Mouse (Mus musculus) heart, embryonic 16.5 days (tissue): ENCODE measurements around the gene Mmp9. TPM values are rescaled to one million over a fixed set of nuclear protein-coding genes. Genes with fewer than 3 reads are reported as not detected.

Experiments used
- ATAC-seq: fragments of 200-750 bp; cut with Nextera tagmentation; replicated peaks from 2 replicates; pipeline ENCODE4 v1.8.0; 2017; ENCODE audit warnings: moderate number of reproducible peaks; ENCODE audit not compliant: insufficient read depth, low FRiP score; ENCODE audit errors: extremely low read depth
- H3K27ac ChIP-seq: fragments of 300-500 bp; sonication (generic); 2 replicates; pipeline ENCODE4 v1.5.1; 2014; ENCODE audit warnings: mild to moderate bottlenecking, low read length, control low read depth, moderate library complexity
- H3K27me3 ChIP-seq: fragments of 300-500 bp; sonication (generic); 2 replicates; pipeline ENCODE4 v1.6.1; 2014; ENCODE audit warnings: low read length, mixed read lengths; ENCODE audit not compliant: control insufficient read depth, insufficient read depth
- H3K36me3 ChIP-seq: fragments of 300-500 bp; sonication (generic); 2 replicates; pipeline ENCODE4 v1.6.1; 2014; ENCODE audit not compliant: control insufficient read depth, insufficient read depth
- H3K4me1 ChIP-seq: fragments of 300-500 bp; sonication (generic); 2 replicates; pipeline ENCODE4 v1.6.1; 2014; ENCODE audit warnings: low read length, mixed read lengths; ENCODE audit not compliant: control insufficient read depth, insufficient read depth
- H3K4me2 ChIP-seq: fragments of 300-500 bp; sonication (generic); 2 replicates; pipeline ENCODE4 v1.6.1; 2014; ENCODE audit warnings: low read depth, mild to moderate bottlenecking, control low read depth, low read length
- H3K4me3 ChIP-seq: fragments of 300-500 bp; sonication (generic); 2 replicates; pipeline ENCODE4 v1.5.1; 2014; ENCODE audit warnings: mild to moderate bottlenecking, control low read depth, low read length
- H3K9ac ChIP-seq: fragments of 300-500 bp; sonication (generic); 2 replicates; pipeline ENCODE4 v1.6.1; 2014; ENCODE audit warnings: low read length, control low read depth
- H3K9me3 ChIP-seq: fragments of 300-500 bp; sonication (generic); replicated peaks from 2 replicates; pipeline ENCODE4 v1.6.1; 2016; ENCODE audit warnings: low read length; ENCODE audit not compliant: control insufficient read depth
- WGBS: fragments of 180-500 bp; shearing (Covaris S2); extraction: QIAGEN DNeasy Blood & Tissue Kit; methylation state at CpG from one replicate; pipeline ENCODE4 v1.1.7; 2014; 5-methylcytosine and 5-hydroxymethylcytosine counted together
- polyA plus RNA-seq: library from polyadenylated mRNA; unstranded; fragments of >200 nt; fragmentation: Nextera tagmentation; extraction: Ambion mirVana; gene quantifications from 2 replicates; pipeline ENCODE4 v1.2.1, GENCODE M21; 2015

Mmp9 gene
- 3.8 and 9.7 TPM in 2 replicates for polyA plus RNA-seq

GRCm38 (mm10) chr2:164940140-164940830 lies at the start of gene Mmp9:
Mmp9 (plus strand) TSS chr2:164940780.
- Histone ChIP-seq H3K4me3 (no peak within 1 kb of the TSS), H3K4me1 (peaks cover 7% of the 10 kb centered on the region), H3K9me3 (no peaks in the 10 kb centered on the region), H3K27ac (no peak within 1 kb of the TSS), H3K9ac (no peak within 1 kb of the TSS), H3K27me3 (peaks cover 33% of the 10 kb centered on the region), H3K36me3 (no peaks in the 10 kb centered on the region), H3K4me2 (no peak within 1 kb of the TSS)
- ATAC-seq = no peak
- WGBS = 24% methylated on average over 10 of the region's 10 CpGs

- H3K4me1 ChIP-seq = no peaks in the 10 kb centered on the region; the same call in 1 of the 2 replicates
- no peaks in the 10 kb centered on the region for H3K9me3 ChIP-seq
- H3K36me3 ChIP-seq = peaks cover 95% of the 10 kb centered on the region
- no peak overlapping the region for H3K4me3 ChIP-seq
- H3K27me3 ChIP-seq = no peaks in the 10 kb centered on the region
- no peak for ATAC-seq
- no peak overlapping the region for H3K4me2 ChIP-seq
- no peak overlapping the region for H3K27ac ChIP-seq
- no peak overlapping the region for H3K9ac ChIP-seq
- 82% methylated on average over 13 of the region's 13 CpGs for WGBS
Measured at GRCm38 (mm10) chr2:164891056-164891834, 49.3 kb upstream of the Mmp9 start.

GRCm38 (mm10) chr2:164891908-164892695 lies 48.5 kb upstream of the Mmp9 start:
- Histone ChIP-seq H3K4me1 (no peaks in the 10 kb centered on the region), H3K27ac (no peak overlapping the region), H3K4me2 (no peak overlapping the region), H3K4me3 (no peak overlapping the region), H3K9ac (no peak overlapping the region), H3K36me3 (peaks cover 92% of the 10 kb centered on the region), H3K9me3 (no peaks in the 10 kb centered on the region), H3K27me3 (no peaks in the 10 kb centered on the region)
- no peak for ATAC-seq
- 86% methylated on average over 15 of the region's 15 CpGs for WGBS

GRCm38 (mm10) chr2:164892696-164893216 lies 47.8 kb upstream of the Mmp9 start:
- H3K36me3 ChIP-seq = peaks cover 92% of the 10 kb centered on the region
- no peak overlapping the region for H3K9ac ChIP-seq
- WGBS = 86% methylated on average over 6 of the region's 6 CpGs

GRCm38 (mm10) chr2:164894048-164894447 lies 46.5 kb upstream of the Mmp9 start:
- Histone ChIP-seq H3K27me3 (no peaks in the 10 kb centered on the region), H3K27ac (no peak overlapping the region), H3K4me3 (no peak overlapping the region), H3K36me3 (peaks cover 91% of the 10 kb centered on the region), H3K9ac (no peak overlapping the region), H3K4me2 (no peak overlapping the region), H3K9me3 (no peaks in the 10 kb centered on the region), H3K4me1 (no peaks in the 10 kb centered on the region)
- WGBS = 67% methylated on average over 5 of the region's 5 CpGs
- no peak for ATAC-seq

More at GRCm38 (mm10) chr2:164892696-164893216, 47.8 kb upstream of the Mmp9 start:
- Histone ChIP-seq H3K4me1 (no peaks in the 10 kb centered on the region), H3K27me3 (no peaks in the 10 kb centered on the region), H3K4me2 (no peak overlapping the region), H3K27ac (no peak overlapping the region), H3K4me3 (no peak overlapping the region), H3K9me3 (no peaks in the 10 kb centered on the region)
- no peak for ATAC-seq

GRCm38 (mm10) chr2:164894644-164895043 lies 45.9 kb upstream of the Mmp9 start:
- WGBS = 85% methylated on average over 1 of the region's 1 CpGs
- Histone ChIP-seq H3K9me3 (no peaks in the 10 kb centered on the region), H3K4me1 (no peaks in the 10 kb centered on the region), H3K4me2 (no peak overlapping the region), H3K27ac (no peak overlapping the region), H3K4me3 (no peak overlapping the region), H3K36me3 (peaks cover 95% of the 10 kb centered on the region), H3K9ac (no peak overlapping the region), H3K27me3 (no peaks in the 10 kb centered on the region)
- ATAC-seq = no peak

GRCm38 (mm10) chr2:164895885-164896284 lies 44.7 kb upstream of the Mmp9 start:
- Histone ChIP-seq H3K27me3 (no peaks in the 10 kb centered on the region), H3K4me3 (no peak overlapping the region), H3K4me1 (no peaks in the 10 kb centered on the region), H3K27ac (no peak overlapping the region), H3K9ac (no peak overlapping the region), H3K9me3 (no peaks in the 10 kb centered on the region), H3K36me3 (peaks cover 95% of the 10 kb centered on the region), H3K4me2 (no peak overlapping the region)
- no peak for ATAC-seq
- 97% methylated on average over 6 of the region's 6 CpGs for WGBS

- WGBS = 91% methylated on average over 7 of the region's 7 CpGs
- no peaks in the 10 kb centered on the region for H3K9me3 ChIP-seq
- no peak for ATAC-seq
Measured at GRCm38 (mm10) chr2:164898008-164898407, 42.6 kb upstream of the Mmp9 start.

More at GRCm38 (mm10) chr2:164898008-164898407, 42.6 kb upstream of the Mmp9 start:
- no peaks in the 10 kb centered on the region for H3K4me1 ChIP-seq
- H3K9ac ChIP-seq = no peak overlapping the region
- peaks cover 96% of the 10 kb centered on the region for H3K36me3 ChIP-seq
- no peak overlapping the region for H3K4me2 ChIP-seq
- H3K4me3 ChIP-seq = no peak overlapping the region
- H3K27me3 ChIP-seq = no peaks in the 10 kb centered on the region
- H3K27ac ChIP-seq = no peak overlapping the region
